Mouse (Mus musculus): ENCODE measurements around the gene Hsbp1. TPM values are rescaled to one million over a fixed set of nuclear protein-coding genes. Genes with fewer than 3 reads are reported as not detected.

The Hsbp1 gene
- polyA plus RNA-seq, 1 experiment from 2014 or later: 275 TPM

DNA sequence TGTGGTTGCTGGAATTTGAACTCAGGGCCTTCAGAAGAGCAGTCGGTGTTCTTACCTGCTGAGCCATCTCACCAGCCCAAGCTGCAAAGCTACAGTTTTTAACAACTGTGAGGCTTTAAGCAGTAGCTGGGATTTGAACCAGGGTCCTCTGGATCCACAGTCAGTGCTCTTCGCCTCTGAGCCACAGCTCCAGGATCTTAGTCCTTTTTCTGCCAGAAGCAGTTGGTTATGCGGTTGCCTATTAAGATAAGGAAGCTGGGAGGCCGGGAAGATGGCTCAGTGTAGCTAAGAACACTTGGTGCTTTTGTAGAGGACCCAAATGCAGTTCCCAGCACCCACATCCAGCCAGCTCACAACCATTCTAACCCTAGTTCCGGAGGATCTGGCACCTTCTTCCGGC lies 42.7 kb downstream of the Hsbp1 start:
- no peak overlapping the region for H3K4me2 ChIP-seq
- no peaks in the 10 kb centered on the region for H3K27me3 ChIP-seq (replicated peaks)
- H3K9me3 ChIP-seq (replicated peaks): no peaks in the 10 kb centered on the region
- no peaks in the 10 kb centered on the region for H3K36me3 ChIP-seq
- no peak overlapping the region for H3K9ac ChIP-seq
- H3K4me3 ChIP-seq: no peak overlapping the region
- WGBS: 66% methylated on average over 6 of the region's 6 CpGs
- no peak overlapping the region for H3K27ac ChIP-seq (ENCODE audit: poor library complexity, severe bottlenecking)
- no peaks in the 10 kb centered on the region for H3K4me1 ChIP-seq (replicated peaks)
- no peak for ATAC-seq (ENCODE audit: insufficient number of reproducible peaks, low FRiP score)

DNA sequence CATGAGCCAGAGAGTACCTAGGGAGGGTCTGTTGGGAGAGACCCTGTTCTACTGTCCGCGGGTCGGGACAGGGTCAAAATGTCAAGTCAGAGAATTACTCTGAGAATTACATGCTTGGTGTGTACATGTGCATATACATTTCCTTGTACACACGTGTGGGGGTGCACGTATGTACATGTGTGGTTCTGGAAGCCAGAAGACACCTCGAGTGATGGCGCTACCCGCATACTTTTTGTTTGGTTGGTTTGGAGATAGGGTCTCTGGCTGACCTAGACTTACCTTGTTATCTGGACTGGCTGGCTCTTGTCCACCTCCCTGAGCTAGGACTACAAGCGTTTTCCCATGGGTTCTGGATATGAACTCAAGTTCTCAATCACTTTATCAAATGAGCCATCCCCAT lies 49.8 kb downstream of the Hsbp1 start:
- Histone ChIP-seq H3K27ac (ENCODE audit: poor library complexity, severe bottlenecking) (no peak overlapping the region), H3K27me3 (replicated peaks) (no peaks in the 10 kb centered on the region)

GRCm38 (mm10) chr8:119394524-119395026 lies 50.3 kb downstream of the Hsbp1 start, which contains the start of gene Mlycd:
Gene Mlycd, plus strand, starts transcription at chr8:119394878.
- H3K4me3 ChIP-seq: peak within 1 kb of the TSS; percentile 89
- H3K9ac ChIP-seq: peak within 1 kb of the TSS; percentile 92
- H3K27ac ChIP-seq (ENCODE audit: poor library complexity, severe bottlenecking): peak within 1 kb of the TSS; percentile 84
- 2% methylated on average over 44 of the region's 44 CpGs for WGBS
- H3K4me2 ChIP-seq: peak within 1 kb of the TSS; percentile 99
- no peaks in the 10 kb centered on the region for H3K27me3 ChIP-seq (replicated peaks)
- peaks cover 6% of the 10 kb centered on the region; the same call in 1 of the 2 replicates for H3K36me3 ChIP-seq
- ATAC-seq (ENCODE audit: insufficient number of reproducible peaks, low FRiP score): peak; percentile 93
- H3K9me3 ChIP-seq (replicated peaks): no peaks in the 10 kb centered on the region
- peaks cover 21% of the 10 kb centered on the region for H3K4me1 ChIP-seq (replicated peaks)

More for the DNA sequence above, 49.8 kb downstream of the Hsbp1 start:
- Histone ChIP-seq H3K36me3 (peaks cover 6% of the 10 kb centered on the region; the same call in 1 of the 2 replicates), H3K9ac (peak overlapping the region; percentile 92; the same call in 1 of the 2 replicates), H3K9me3 (replicated peaks) (no peaks in the 10 kb centered on the region), H3K4me3 (peak overlapping the region; percentile 89), H3K4me2 (peak overlapping the region; percentile 99), H3K4me1 (replicated peaks) (peaks cover 17% of the 10 kb centered on the region)
- WGBS: 65% methylated on average over 9 of the region's 9 CpGs
- no peak for ATAC-seq (ENCODE audit: insufficient number of reproducible peaks, low FRiP score)

GRCm38 (mm10) chr8:119395072-119395950 lies 51.0 kb downstream of the Hsbp1 start:
- H3K9me3 ChIP-seq (replicated peaks): no peaks in the 10 kb centered on the region
- peak; percentile 31; the same call in 1 of the 2 replicates for ATAC-seq (ENCODE audit: insufficient number of reproducible peaks, low FRiP score)
- peaks cover 6% of the 10 kb centered on the region; the same call in 1 of the 2 replicates for H3K36me3 ChIP-seq
- H3K4me2 ChIP-seq: peak overlapping the region; percentile 99
- H3K4me3 ChIP-seq: peak overlapping the region; percentile 89
- 5% methylated on average over 71 of the region's 83 CpGs for WGBS
- peak overlapping the region; percentile 92 for H3K9ac ChIP-seq
- H3K4me1 ChIP-seq (replicated peaks): peaks cover 21% of the 10 kb centered on the region
- peak overlapping the region; percentile 84 for H3K27ac ChIP-seq (ENCODE audit: poor library complexity, severe bottlenecking)
- no peaks in the 10 kb centered on the region for H3K27me3 ChIP-seq (replicated peaks)

Other genes starting within 250 kb of the Hsbp1 start
- 19.3 and 20.1 TPM in 2 replicates for gene Mlycd, start 50.4 kb downstream of the Hsbp1 start, polyA plus RNA-seq (2016; fragmentation: Nextera tagmentation; extraction: Ambion mirVana)
- gene Osgin1, start 89.6 kb downstream of the Hsbp1 start, polyA plus RNA-seq (2016; fragmentation: Nextera tagmentation; extraction: Ambion mirVana): 0.27 and 0.54 TPM in 2 replicates
- 0.71 and 0.75 TPM in 2 replicates for gene Necab2, start 102.2 kb downstream of the Hsbp1 start, polyA plus RNA-seq (2016; fragmentation: Nextera tagmentation; extraction: Ambion mirVana)
- gene Slc38a8, start 157.2 kb downstream of the Hsbp1 start, polyA plus RNA-seq (2016; fragmentation: Nextera tagmentation; extraction: Ambion mirVana): not detected in 2 replicates
- 98.5 and 99.4 TPM in 2 replicates for gene Mbtps1, start 214.2 kb downstream of the Hsbp1 start, polyA plus RNA-seq (2016; fragmentation: Nextera tagmentation; extraction: Ambion mirVana)
- 38.3 and 41.9 TPM in 2 replicates for gene Hsdl1, start 230.7 kb downstream of the Hsbp1 start, polyA plus RNA-seq (2016; fragmentation: Nextera tagmentation; extraction: Ambion mirVana)
- 0.18 and 0.23 TPM in 2 replicates for gene Dnaaf1, start 230.7 kb downstream of the Hsbp1 start, polyA plus RNA-seq (2016; fragmentation: Nextera tagmentation; extraction: Ambion mirVana)

Measured in heart, embryonic 12.5 days (tissue).